In the genomic region with DNA sequence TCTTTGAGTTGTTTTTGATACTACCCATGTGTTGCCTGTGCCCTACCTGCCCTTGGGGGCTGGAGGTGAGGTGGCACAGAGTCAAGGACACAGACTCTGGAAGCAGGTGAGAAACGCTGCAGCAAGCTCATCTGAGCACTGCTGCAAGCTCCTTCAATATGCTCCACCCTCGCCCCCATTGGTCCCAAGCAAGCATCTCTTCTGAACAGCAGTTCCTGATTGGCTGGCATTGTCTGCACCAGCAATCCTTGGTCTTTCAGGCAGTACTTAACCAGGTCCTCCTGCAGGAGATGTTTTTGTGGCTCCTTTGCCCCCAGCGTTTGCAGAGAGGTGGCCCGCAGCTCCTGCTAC, we compare ENCODE assay signal across 10 mouse cellular contexts. TPM values are rescaled to one million over a fixed set of nuclear protein-coding genes. Genes with fewer than 3 reads are reported as not detected.
DNase-seq lines count a peak whose midpoint lies in the region.
"Had no signal": no experiment of that assay in that cellular context is flagged by ENCODE, and none has a peak within 500 bp of the region (broad histone marks: within the 10 kb centered on the region; RNA-seq: fewer than 3 reads in every experiment).

No protein-coding gene starts in this region.

- H3K36me3 ChIP-seq in heart, embryonic 10.5 days, result no peaks in the 10 kb centered on the region

- peaks cover 6% of the 10 kb centered on the region; the same call in 1 of the 2 replicates for H3K27me3 ChIP-seq in heart, embryonic 10.5 days (ENCODE audit: insufficient read depth, poor library complexity, severe bottlenecking)

- intact Hi-C loops in left cerebral cortex, postnatal 10 days (cut with DNase I), result no loop called here

- WGBS in heart, embryonic 10.5 days, result 38% methylated on average over 4 of the region's 4 CpGs

- peak overlapping the region; percentile 41; the same call in 1 of the 2 replicates for H3K4me3 ChIP-seq in heart, embryonic 10.5 days
- H3K4me3 ChIP-seq: megakaryocyte, embryonic 14.5 days had no signal

- no peak for DNase-seq in heart, embryonic 10.5 days (ENCODE audit: low spot score)
- no peak for DNase-seq in heart, postnatal 4 days
- DNase-seq in frontal cortex, postnatal 36 days (ENCODE audit: low spot score in 2 of 2), result peak; percentile 36 to 73
- DNase-seq in left cerebral cortex, postnatal 10 days (ENCODE audit: extremely low spot score in 1 of 2, low spot score in 2 of 2), result peak; percentile 46 to 57
- peak; percentile 76 to 89 for DNase-seq in right cerebral cortex, postnatal 10 days (ENCODE audit: low spot score in 2 of 2)
- no peak for DNase-seq in adipocyte (ENCODE audit: low spot score)
- no peak for DNase-seq in urinary bladder, postnatal 4 days (ENCODE audit: low spot score in 2 of 2)
- no peak for DNase-seq in ovary, adult 18-20 months (ENCODE audit: low spot score)

- H3K9me3 ChIP-seq in heart, embryonic 10.5 days, result no peaks in the 10 kb centered on the region
- H3K9me3 ChIP-seq: megakaryocyte, embryonic 14.5 days had no signal

- H3K27ac ChIP-seq in heart, embryonic 10.5 days, result no peak overlapping the region

- H3K4me1 ChIP-seq in heart, embryonic 10.5 days, result peaks cover 11% of the 10 kb centered on the region; the same call in 1 of the 2 replicates
- H3K4me1 ChIP-seq: megakaryocyte, embryonic 14.5 days had no signal

RNA-seq across cellular contexts. Expression of a gene that starts 34.6 kb away (rescaled TPM):
- 0.15 and 0.30 TPM in 2 replicates for polyA plus RNA-seq in heart, embryonic 10.5 days (2016; fragmentation: Nextera tagmentation; extraction: Ambion mirVana)
- 1 to 10 TPM; 3.9 to 4.0 TPM for total RNA-seq in heart, postnatal 4 days (2021)
- total RNA-seq in left cerebral cortex, postnatal 10 days (2021), result 100 to 1,000 TPM; 189 to 212 TPM
- total RNA-seq: common myeloid progenitor, adult 5-6 weeks had no signal

RNA-seq across cellular contexts. Expression of a gene that starts 41.2 kb away (rescaled TPM):
- polyA plus RNA-seq in heart, embryonic 10.5 days (2016; fragmentation: Nextera tagmentation; extraction: Ambion mirVana), result 248 and 312 TPM in 2 replicates
- total RNA-seq in heart, postnatal 4 days (2021), result 10 to 100 TPM; 76.8 to 86.6 TPM
- 1 to 10 TPM; 4.6 to 6.3 TPM for total RNA-seq in left cerebral cortex, postnatal 10 days (2021)

RNA-seq across cellular contexts. Expression of a gene that starts 47.6 kb away (rescaled TPM):
- 25.6 and 32.1 TPM in 2 replicates for polyA plus RNA-seq in heart, embryonic 10.5 days (2016; fragmentation: Nextera tagmentation; extraction: Ambion mirVana)
- 10 to 100 TPM; 22.3 to 23.0 TPM for total RNA-seq in heart, postnatal 4 days (2021)
- total RNA-seq in left cerebral cortex, postnatal 10 days (2021), result 10 to 100 TPM; 16.4 TPM

Comparison
In these comparisons a context has a peak if more than half of its experiments do, and no peak if none do; other contexts are left out.
1. DNase-seq: peak in frontal cortex, postnatal 36 days (2 of 2), left cerebral cortex, postnatal 10 days (2 of 2) and right cerebral cortex, postnatal 10 days (2 of 2); none in heart, embryonic 10.5 days (single experiment), heart, postnatal 4 days (single experiment), adipocyte (single experiment), urinary bladder, postnatal 4 days (0 of 2) and ovary, adult 18-20 months (single experiment).
2. RNA of a gene that starts 34.6 kb away (total RNA-seq): 189 to 212 TPM in left cerebral cortex, postnatal 10 days; 3.9 to 4.0 TPM in heart, postnatal 4 days; every median in the first group is over 10 times any median in the second.
3. RNA of a gene that starts 41.2 kb away (total RNA-seq): 76.8 to 86.6 TPM in heart, postnatal 4 days; 4.6 to 6.3 TPM in left cerebral cortex, postnatal 10 days; every median in the first group is over 10 times any median in the second.